8 mouse cellular contexts compared by ENCODE assay signal in the genomic region with DNA sequence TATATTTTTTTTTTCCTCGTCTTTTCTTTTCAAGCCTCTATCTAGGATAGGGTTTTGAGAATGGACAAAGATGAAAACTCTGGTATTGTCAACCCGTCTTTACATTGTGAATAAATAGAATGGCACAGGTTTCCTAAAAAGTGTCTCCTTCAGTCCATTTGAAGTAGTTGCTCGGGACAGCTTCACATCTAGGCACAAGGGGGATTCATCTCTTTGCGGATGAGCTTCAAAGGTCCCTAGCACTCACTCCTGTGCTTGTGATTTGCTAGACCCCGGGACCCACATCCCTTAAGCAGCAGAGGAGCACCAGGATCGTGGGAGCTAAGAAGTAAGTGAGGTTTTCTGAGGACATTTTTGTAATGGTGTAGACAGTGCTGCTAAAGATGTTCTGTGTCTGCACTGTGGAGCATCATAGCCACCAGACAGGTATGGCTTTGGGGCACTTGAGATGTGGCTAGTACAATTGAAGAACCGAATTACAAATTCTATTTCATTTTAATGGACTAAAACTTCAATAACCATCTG. TPM values are rescaled to one million over a fixed set of nuclear protein-coding genes. Genes with fewer than 3 reads are reported as not detected.
A peak's percentile ranks its signal among the peaks of the same experiment; 100 is the strongest.
DNase-seq lines count a peak whose midpoint lies in the region; ATAC-seq and TF ChIP-seq lines count a peak whose summit lies in the region.

No protein-coding gene starts in this region.

- WGBS in forebrain, embryonic 16.5 days, result 14% methylated on average over 7 of the region's 7 CpGs
- 18% methylated on average over 7 of the region's 7 CpGs for WGBS in midbrain, embryonic 11.5 days

- H3K9me3 ChIP-seq in forebrain, embryonic 16.5 days (ENCODE audit: control insufficient read depth, low read length), result no peaks in the 10 kb centered on the region
- H3K9me3 ChIP-seq in midbrain, embryonic 11.5 days (ENCODE audit: control insufficient read depth, low read length), result no peaks in the 10 kb centered on the region

- TF ChIP-seq CTCF in layer of hippocampus, adult 2 months (conservative IDR thresholded peaks at IDR 0.05), result no peak

- peak overlapping the region; percentile 79 for H3K27ac ChIP-seq in layer of hippocampus, adult 2 months
- H3K27ac ChIP-seq in forebrain, embryonic 16.5 days (ENCODE audit: low read length), result no peak overlapping the region
- H3K27ac ChIP-seq in midbrain, embryonic 11.5 days (ENCODE audit: low read depth, low read length), result no peak overlapping the region

- DNase-seq in layer of hippocampus, adult 2 months (ENCODE audit: low spot score in 2 of 2), result no peak
- DNase-seq in layer of hippocampus, postnatal 14 days (ENCODE audit: low spot score in 2 of 2), result no peak
- peak; percentile 24 for DNase-seq in NIH3T3 (ENCODE audit: low read depth)
- DNase-seq in midbrain, embryonic 11.5 days (ENCODE audit: low spot score, missing footprints), result peak; percentile 89
- DNase-seq in cerebellum, postnatal 36 days, result no peak
- no peak for DNase-seq in gastrocnemius, adult 18-20 months (ENCODE audit: low spot score)

- no peak for ATAC-seq in forebrain, embryonic 16.5 days
- no peak for ATAC-seq in midbrain, embryonic 11.5 days (ENCODE audit: low FRiP score)
- no peak for ATAC-seq in inflammation-experienced regulatory T-cells, adult 6 months

- peak overlapping the region; percentile 66 for H3K9ac ChIP-seq in forebrain, embryonic 16.5 days (replicated peaks; ENCODE audit: low read depth, low read length)
- H3K9ac ChIP-seq in midbrain, embryonic 11.5 days (ENCODE audit: low read length), result peak overlapping the region; percentile 70

- H3K4me1 ChIP-seq in forebrain, embryonic 16.5 days (replicated peaks; ENCODE audit: control insufficient read depth, insufficient read depth, low read length), result peaks cover 15% of the 10 kb centered on the region
- H3K4me1 ChIP-seq in midbrain, embryonic 11.5 days (ENCODE audit: control insufficient read depth, insufficient read depth, low read length), result peaks cover 12% of the 10 kb centered on the region

- H3K36me3 ChIP-seq in forebrain, embryonic 16.5 days (ENCODE audit: control insufficient read depth, insufficient read depth), result no peaks in the 10 kb centered on the region
- no peaks in the 10 kb centered on the region for H3K36me3 ChIP-seq in midbrain, embryonic 11.5 days (ENCODE audit: control insufficient read depth, insufficient read depth, low read length)

- H3K4me2 ChIP-seq in forebrain, embryonic 16.5 days (ENCODE audit: low read length), result peak overlapping the region; percentile 93
- peak overlapping the region; percentile 77 for H3K4me2 ChIP-seq in midbrain, embryonic 11.5 days

- H3K27me3 ChIP-seq in forebrain, embryonic 16.5 days (replicated peaks; ENCODE audit: control insufficient read depth, insufficient read depth, low read length), result no peaks in the 10 kb centered on the region
- H3K27me3 ChIP-seq in midbrain, embryonic 11.5 days (ENCODE audit: control insufficient read depth, insufficient read depth, low read length), result no peaks in the 10 kb centered on the region

- peak overlapping the region; percentile 73 for H3K4me3 ChIP-seq in layer of hippocampus, adult 2 months
- H3K4me3 ChIP-seq in forebrain, embryonic 16.5 days (replicated peaks; ENCODE audit: low read length), result peak overlapping the region; percentile 67
- H3K4me3 ChIP-seq in midbrain, embryonic 11.5 days (ENCODE audit: low read depth, low read length), result peak overlapping the region; percentile 48

RNA-seq across cellular contexts. Expression of gene Zfp512, which starts 0.7 kb away (rescaled TPM):
- total RNA-seq in layer of hippocampus, adult 2 months (2021), result 10 to 100 TPM; 49.1 to 54.1 TPM
- total RNA-seq in layer of hippocampus, postnatal 14 days (2021), result 10 to 100 TPM; 41.6 to 46.0 TPM
- 127 and 138 TPM in 2 replicates for polyA plus RNA-seq in forebrain, embryonic 16.5 days (2015; fragmentation: Nextera tagmentation; extraction: Ambion mirVana)
- polyA plus RNA-seq in midbrain, embryonic 11.5 days (2014; fragmentation: Nextera tagmentation; extraction: Ambion mirVana), result 78.5 and 81.4 TPM in 2 replicates
- 10 to 100 TPM; 24.3 to 48.9 (median 45.0) TPM for polyA plus RNA-seq in inflammation-experienced regulatory T-cells, adult 6 months (2017; shearing (Covaris generic))
- 10 to 100 TPM; 10.5 to 14.0 TPM for total RNA-seq in gastrocnemius, adult 18-20 months (2021)

RNA-seq across cellular contexts. Expression of gene 4930548H24Rik, which starts 32.6 kb away (rescaled TPM):
- total RNA-seq in layer of hippocampus, adult 2 months (2021), result under 1 TPM in 1 of 2 experiments, not detected in 1; 0.20 TPM
- total RNA-seq in layer of hippocampus, postnatal 14 days (2021), result under 1 TPM; 0.16 to 0.21 TPM
- polyA plus RNA-seq in forebrain, embryonic 16.5 days (2015; fragmentation: Nextera tagmentation; extraction: Ambion mirVana), result not detected in 2 replicates
- polyA plus RNA-seq in midbrain, embryonic 11.5 days (2014; fragmentation: Nextera tagmentation; extraction: Ambion mirVana), result not detected in 2 replicates
- polyA plus RNA-seq in inflammation-experienced regulatory T-cells, adult 6 months (2017; shearing (Covaris generic)), result under 1 TPM in 1 of 3 experiments, not detected in 2; 0.28 TPM
- total RNA-seq in gastrocnemius, adult 18-20 months (2021), result not detected

RNA-seq across cellular contexts. Expression of gene Gpn1, which starts 41.6 kb away (rescaled TPM):
- 10 to 100 TPM; 34.0 to 34.8 TPM for total RNA-seq in layer of hippocampus, adult 2 months (2021)
- total RNA-seq in layer of hippocampus, postnatal 14 days (2021), result 10 to 100 TPM; 29.7 to 30.4 TPM
- polyA plus RNA-seq in forebrain, embryonic 16.5 days (2015; fragmentation: Nextera tagmentation; extraction: Ambion mirVana), result 86.6 and 86.8 TPM in 2 replicates
- polyA plus RNA-seq in midbrain, embryonic 11.5 days (2014; fragmentation: Nextera tagmentation; extraction: Ambion mirVana), result 70.9 and 71.2 TPM in 2 replicates
- 10 to 100 TPM; 47.7 to 62.6 (median 49.7) TPM for polyA plus RNA-seq in inflammation-experienced regulatory T-cells, adult 6 months (2017; shearing (Covaris generic))
- 10 to 100 TPM; 18.6 to 19.2 TPM for total RNA-seq in gastrocnemius, adult 18-20 months (2021)

Comparison
In these comparisons a context has a peak if more than half of its experiments do, and no peak if none do; other contexts are left out.
1. DNase-seq: peak in NIH3T3 (single experiment) and midbrain, embryonic 11.5 days (single experiment); none in layer of hippocampus, adult 2 months (0 of 2), layer of hippocampus, postnatal 14 days (0 of 2), cerebellum, postnatal 36 days (0 of 2) and gastrocnemius, adult 18-20 months (single experiment).
2. Peak in every context shown above with its lines, with median percentiles within 50 percentile points of each other: H3K4me3 ChIP-seq.